Mouse (Mus musculus) hindbrain, postnatal 0 days (tissue): Measurements from ENCODE around the gene Pigf. TPM values are rescaled to one million over a fixed set of nuclear protein-coding genes. Genes with fewer than 3 reads are reported as not detected.

Source experiments
- ATAC-seq: fragments of 200-750 bp; cut with Nextera tagmentation; 2 replicates; pipeline ENCODE4 v1.8.0; 2017; ENCODE audit warnings: mild to moderate bottlenecking, moderate TSS enrichment, moderate library complexity
- DNase-seq: peaks from one replicate; pipeline ENCODE4 v3.0.0-alpha.2; 2015; ENCODE audit warnings: low spot score
- H3K27ac ChIP-seq: fragments of 300-500 bp; sonication (generic); 2 replicates; pipeline ENCODE4 v1.5.1; 2014; ENCODE audit warnings: mild to moderate bottlenecking
- H3K27me3 ChIP-seq: fragments of 300-500 bp; sonication (generic); 2 replicates; pipeline ENCODE4 v1.6.1; 2014; ENCODE audit warnings: low read length, mixed read lengths; ENCODE audit not compliant: insufficient read depth
- H3K36me3 ChIP-seq: fragments of 300-500 bp; sonication (generic); 2 replicates; pipeline ENCODE4 v1.6.1; 2014; ENCODE audit warnings: low read length, mixed read lengths; ENCODE audit not compliant: insufficient read depth
- H3K4me1 ChIP-seq: fragments of 300-500 bp; sonication (generic); 2 replicates; pipeline ENCODE4 v1.6.1; 2014; ENCODE audit warnings: antibody characterized with exemption, low read length, mixed read lengths; ENCODE audit not compliant: insufficient read depth
- H3K4me2 ChIP-seq: fragments of 300-500 bp; sonication (generic); 2 replicates; pipeline ENCODE4 v1.6.1; 2014; ENCODE audit warnings: low read depth, mild to moderate bottlenecking, low read length, moderate library complexity, mixed read lengths
- H3K4me3 ChIP-seq: fragments of 300-500 bp; sonication (generic); 2 replicates; pipeline ENCODE4 v1.5.1; 2014; ENCODE audit warnings: low read length
- H3K9ac ChIP-seq: fragments of 300-500 bp; sonication (generic); replicated peaks from 2 replicates; pipeline ENCODE4 v1.6.1; 2014; ENCODE audit warnings: mild to moderate bottlenecking, low read length, moderate library complexity, mixed read lengths
- H3K9me3 ChIP-seq: fragments of 300-500 bp; sonication (generic); 2 replicates; pipeline ENCODE4 v1.6.1; 2016; ENCODE audit warnings: low read length, mixed read lengths
- CTCF ChIP-seq: IDR thresholded peaks from 2 replicates; pipeline ENCODE4 v1.5.1; 2016; ENCODE audit warnings: antibody characterized with exemption, control low read depth, low read depth
- WGBS: fragments of 180-500 bp; shearing (Covaris S2); extraction: QIAGEN DNeasy Blood & Tissue Kit; methylation state at CpG from one replicate; pipeline ENCODE4 v1.1.7; 2014; 5-methylcytosine and 5-hydroxymethylcytosine counted together
- polyA plus RNA-seq: library from polyadenylated mRNA; unstranded; fragments of >200 nt; fragmentation: Nextera tagmentation; extraction: Ambion mirVana; gene quantifications from 2 replicates; pipeline ENCODE4 v1.2.1, GENCODE M21; 2015
- total RNA-seq: library from RNA; depleted of rRNA; stranded (reverse); fragments of >200 nt; gene quantifications from 2 replicates; pipeline ENCODE4 v1.2.3, GENCODE M21; 2014

Gene Pigf
- total and polyA plus RNA-seq, 2 experiments from 2014 or later, result 15.7 to 31.3 TPM

DNA sequence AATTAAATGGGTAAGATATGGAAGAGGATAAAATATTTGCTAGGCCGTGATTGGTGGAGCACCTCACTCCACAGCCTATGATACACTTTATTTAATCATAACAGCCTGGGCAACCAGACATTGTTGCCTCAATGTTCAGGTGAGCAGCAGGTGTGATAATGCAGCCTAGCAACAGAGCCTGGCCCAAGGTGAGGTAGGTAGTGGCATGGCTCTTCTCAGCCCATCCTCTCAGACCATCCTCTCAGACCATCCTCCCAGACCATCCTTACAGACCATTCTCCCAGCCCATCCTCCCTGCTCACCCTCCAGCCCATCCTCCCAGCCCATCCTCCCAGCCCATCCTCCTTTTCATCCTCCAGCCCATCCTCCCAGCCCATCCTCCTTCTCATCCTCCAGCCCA lies 26.4 kb upstream of the Pigf start:
- Histone ChIP-seq H3K9ac (no peak overlapping the region), H3K4me3 (no peak overlapping the region), H3K36me3 (no peaks in the 10 kb centered on the region), H3K27ac (no peak overlapping the region), H3K27me3 (no peaks in the 10 kb centered on the region), H3K9me3 (no peaks in the 10 kb centered on the region), H3K4me2 (no peak overlapping the region), H3K4me1 (peaks cover 5% of the 10 kb centered on the region; the same call in 1 of the 2 replicates)
- ATAC-seq (no peak), DNase-seq (no peak)
- WGBS, result 95% methylated on average over 1 of the region's 1 CpGs
- no peak for TF ChIP-seq CTCF

DNA sequence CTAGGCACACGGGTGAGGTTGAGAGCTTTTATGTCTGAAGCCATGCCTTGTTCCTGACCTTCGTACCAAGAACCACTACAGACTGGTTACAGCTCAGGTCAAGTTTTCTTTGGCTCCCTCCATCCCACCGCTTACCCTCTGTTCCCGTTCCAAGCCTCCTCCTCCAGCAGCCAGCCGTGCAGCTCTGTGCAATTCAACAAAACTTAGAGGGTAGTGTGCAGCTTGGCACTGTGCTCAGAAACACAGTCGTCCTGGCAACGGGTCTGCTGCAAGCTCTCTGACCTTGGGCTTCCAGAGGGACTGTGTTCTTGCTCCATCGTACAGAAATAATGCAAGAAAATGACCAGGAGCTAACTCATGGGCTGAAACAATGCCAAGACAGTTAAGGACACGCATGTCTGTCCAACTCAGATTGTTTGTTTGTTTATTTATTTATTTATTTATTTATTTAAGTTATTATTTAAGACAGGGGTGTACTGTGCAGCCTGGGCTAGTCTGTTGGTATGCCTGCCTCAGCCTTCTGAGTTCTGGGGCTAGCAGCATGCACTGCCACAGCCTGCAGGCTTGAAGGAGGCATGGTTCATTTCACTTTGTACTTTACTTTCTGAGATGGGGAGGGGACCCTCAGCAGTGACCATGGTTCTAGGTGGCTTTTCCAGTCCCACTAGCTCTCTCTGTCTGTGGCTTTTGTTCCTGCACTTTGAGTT lies 25.4 kb upstream of the Pigf start:
- DNase-seq (peak; percentile 73), ATAC-seq (peak; percentile 82)
- 33% methylated on average over 9 of the region's 9 CpGs for WGBS
- Histone ChIP-seq H3K9me3 (no peaks in the 10 kb centered on the region), H3K27ac (no peak overlapping the region), H3K27me3 (no peaks in the 10 kb centered on the region), H3K4me2 (peak overlapping the region; percentile 8; the same call in 1 of the 2 replicates), H3K9ac (no peak overlapping the region), H3K4me3 (no peak overlapping the region), H3K4me1 (peaks cover 5% of the 10 kb centered on the region; the same call in 1 of the 2 replicates), H3K36me3 (no peaks in the 10 kb centered on the region)
- TF ChIP-seq CTCF, result no peak

DNA sequence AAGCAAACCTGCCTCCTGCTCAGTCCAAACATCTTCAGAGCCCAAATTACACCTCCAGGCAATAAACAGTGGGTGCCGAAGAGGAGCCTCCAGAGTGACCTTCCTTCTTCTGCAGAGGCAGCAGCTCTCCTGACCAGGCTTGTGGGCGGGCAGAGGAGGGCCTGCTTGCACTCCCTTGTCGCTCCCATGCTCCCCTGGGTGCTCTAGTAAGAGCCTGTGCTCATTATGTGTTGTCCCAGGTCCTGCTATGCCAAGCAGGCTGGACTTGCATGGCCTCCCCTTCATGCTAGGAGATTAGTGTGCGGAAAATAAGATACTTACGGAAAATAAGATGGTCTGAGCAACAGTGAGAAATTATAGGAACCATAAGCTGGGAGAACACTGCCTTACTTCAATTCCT lies 24.5 kb upstream of the Pigf start:
- Histone ChIP-seq H3K36me3 (no peaks in the 10 kb centered on the region), H3K9me3 (no peaks in the 10 kb centered on the region), H3K27ac (no peak overlapping the region), H3K4me3 (no peak overlapping the region), H3K4me2 (no peak overlapping the region), H3K9ac (no peak overlapping the region), H3K4me1 (peaks cover 3% of the 10 kb centered on the region; the same call in 1 of the 2 replicates), H3K27me3 (no peaks in the 10 kb centered on the region)
- TF ChIP-seq CTCF, result no peak
- ATAC-seq (no peak), DNase-seq (no peak)
- WGBS, result 60% methylated on average over 5 of the region's 5 CpGs

DNA sequence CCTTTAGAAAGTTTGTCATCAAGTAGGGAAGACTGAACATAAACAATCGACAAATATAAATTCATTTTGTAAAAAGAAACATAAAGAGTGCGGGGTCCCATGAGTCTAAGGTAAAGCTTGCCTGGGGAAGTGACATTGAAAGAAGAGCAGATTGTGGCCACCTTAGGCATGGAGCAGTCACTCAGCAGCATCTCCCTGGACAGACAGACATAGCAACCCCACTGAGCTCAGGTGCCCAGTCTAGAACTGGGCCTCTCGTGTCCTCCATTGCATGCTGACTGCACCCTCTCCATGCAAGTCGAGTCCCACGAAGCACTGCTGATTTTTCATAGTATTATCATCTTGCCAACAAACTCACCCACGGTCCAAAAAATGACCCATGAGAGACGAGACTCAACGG lies 19.6 kb upstream of the Pigf start:
- Histone ChIP-seq H3K36me3 (no peaks in the 10 kb centered on the region), H3K27ac (no peak overlapping the region), H3K9me3 (no peaks in the 10 kb centered on the region), H3K4me2 (no peak overlapping the region), H3K9ac (no peak overlapping the region), H3K4me3 (no peak overlapping the region), H3K4me1 (no peaks in the 10 kb centered on the region), H3K27me3 (no peaks in the 10 kb centered on the region)
- DNase-seq, result no peak
- no peak for TF ChIP-seq CTCF
- WGBS, result 76% methylated on average over 8 of the region's 8 CpGs
- ATAC-seq, result no peak

DNA sequence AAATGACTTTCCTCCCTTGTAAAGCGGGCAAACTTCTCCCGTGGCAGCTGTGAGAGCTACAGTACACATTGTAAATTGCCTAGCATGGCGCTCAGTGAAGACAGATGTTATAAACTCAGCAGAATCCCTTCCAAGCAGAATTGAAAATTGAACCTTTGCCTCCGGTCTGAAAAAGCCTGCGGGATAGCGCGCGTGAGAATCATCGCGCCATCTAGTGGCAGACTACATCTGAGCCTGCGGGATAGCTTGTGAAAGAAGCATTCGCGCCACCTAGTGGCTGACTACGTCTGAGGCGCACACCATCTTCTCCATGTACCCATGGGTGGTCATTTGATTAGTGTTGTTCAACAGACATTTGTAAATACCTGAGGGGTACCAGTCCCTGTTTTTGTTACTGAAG lies 19.2 kb upstream of the Pigf start:
- Histone ChIP-seq H3K27ac (no peak overlapping the region), H3K4me1 (no peaks in the 10 kb centered on the region), H3K27me3 (no peaks in the 10 kb centered on the region), H3K9me3 (no peaks in the 10 kb centered on the region), H3K4me2 (no peak overlapping the region), H3K36me3 (no peaks in the 10 kb centered on the region), H3K9ac (no peak overlapping the region), H3K4me3 (no peak overlapping the region)
- DNase-seq (peak; percentile 98), ATAC-seq (peak; percentile 85)
- 2% methylated on average over 15 of the region's 15 CpGs for WGBS
- peak; percentile 100 for TF ChIP-seq CTCF

DNA sequence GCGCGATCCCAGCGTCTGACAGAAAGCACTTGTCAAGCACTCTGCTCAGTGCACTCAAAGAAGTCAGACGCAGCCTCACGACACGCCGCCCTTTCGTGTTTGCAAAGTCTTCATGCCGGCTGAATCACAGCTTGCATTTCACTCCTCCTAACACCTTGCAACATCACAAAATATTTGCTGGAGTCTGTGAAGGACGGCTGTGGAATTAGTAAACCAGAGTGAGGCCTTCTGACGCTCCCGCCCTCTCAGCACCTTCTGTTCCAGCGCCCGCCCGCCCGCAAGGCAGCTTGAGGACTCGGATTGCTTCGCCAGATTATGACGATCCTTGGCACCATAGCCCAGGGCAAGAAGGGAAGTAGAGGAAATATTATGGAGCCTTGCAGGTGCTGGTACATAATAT lies 16.5 kb upstream of the Pigf start:
- no peak overlapping the region for H3K4me2 ChIP-seq
- H3K4me3 ChIP-seq, result no peak overlapping the region
- ATAC-seq (no peak), DNase-seq (no peak)
- H3K27me3 ChIP-seq, result no peaks in the 10 kb centered on the region
- no peak overlapping the region for H3K27ac ChIP-seq
- WGBS, result 64% methylated on average over 19 of the region's 19 CpGs
- no peaks in the 10 kb centered on the region for H3K36me3 ChIP-seq
- H3K9me3 ChIP-seq, result no peaks in the 10 kb centered on the region
- H3K9ac ChIP-seq, result no peak overlapping the region
- H3K4me1 ChIP-seq, result no peaks in the 10 kb centered on the region
- no peak for TF ChIP-seq CTCF

DNA sequence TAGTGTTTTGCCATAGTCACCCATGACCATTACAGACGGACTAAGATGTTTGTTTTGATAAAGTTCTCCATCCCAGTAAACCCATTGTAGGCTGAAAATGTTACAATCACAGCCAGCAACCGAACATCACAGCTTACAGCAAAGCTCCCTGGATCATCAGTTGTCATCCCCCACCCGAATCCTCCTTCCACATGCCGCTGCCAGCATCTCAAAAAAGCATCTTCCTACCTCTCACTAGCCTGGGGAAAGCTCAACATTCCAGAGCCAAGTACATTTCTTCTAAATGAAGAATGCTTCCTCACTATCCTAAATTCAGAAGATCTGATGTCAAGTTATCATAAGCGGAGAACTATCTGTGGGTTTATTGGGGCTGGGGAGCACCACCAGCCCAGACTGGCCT lies 13.3 kb upstream of the Pigf start:
- H3K27ac ChIP-seq, result no peak overlapping the region
- H3K4me2 ChIP-seq, result no peak overlapping the region
- ATAC-seq, result no peak

More for the DNA sequence above, 13.3 kb upstream of the Pigf start:
- Histone ChIP-seq H3K36me3 (0 out of 2 replicates have a peak, but pooled peaks cover 14% of the 10 kb centered on the region), H3K9me3 (no peaks in the 10 kb centered on the region), H3K4me3 (no peak overlapping the region), H3K27me3 (no peaks in the 10 kb centered on the region), H3K4me1 (no peaks in the 10 kb centered on the region), H3K9ac (no peak overlapping the region)
- 93% methylated on average over 5 of the region's 5 CpGs for WGBS
- no peak for TF ChIP-seq CTCF
- no peak for DNase-seq
